Mouse (Mus musculus): ENCODE results near the gene Plppr5.

Plppr5 gene

GRCm38 (mm10) chr3:117574529-117575252 lies at the start of gene Plppr5:
TSS of gene Plppr5 (plus strand) at chr3:117574836.
- peak in 1 of 2 experiments; percentile 62 for DNase-seq (ENCODE audit: low spot score in 2 of 2)

GRCm38 (mm10) chr3:117549899-117550298 lies 24.7 kb upstream of the Plppr5 start:
- no peak for DNase-seq (ENCODE audit: low spot score in 2 of 2)

- DNase-seq (ENCODE audit: low spot score in 2 of 2) = no peak
These were observed 24.1 kb upstream of the Plppr5 start for GRCm38 (mm10) chr3:117550526-117550925.

GRCm38 (mm10) chr3:117556972-117557371 lies 17.7 kb upstream of the Plppr5 start:
- DNase-seq (ENCODE audit: low spot score in 2 of 2) = no peak

- peak; percentile 30 to 59 for DNase-seq (ENCODE audit: low spot score in 2 of 2)
These were observed 754 bp downstream of the Plppr5 start for GRCm38 (mm10) chr3:117575253-117575927.

- no peak for DNase-seq (ENCODE audit: low spot score in 2 of 2)
These were observed 1.3 kb downstream of the Plppr5 start for GRCm38 (mm10) chr3:117575928-117576254.

- DNase-seq (ENCODE audit: low spot score in 2 of 2) = no peak
These were observed 2.7 kb downstream of the Plppr5 start for GRCm38 (mm10) chr3:117577349-117577748.

GRCm38 (mm10) chr3:117582628-117583027 lies 8.0 kb downstream of the Plppr5 start:
- DNase-seq (ENCODE audit: low spot score in 2 of 2) = no peak

GRCm38 (mm10) chr3:117602404-117602803 lies 27.8 kb downstream of the Plppr5 start:
- DNase-seq (ENCODE audit: low spot score in 2 of 2) = no peak

- no peak for DNase-seq (ENCODE audit: low spot score in 2 of 2)
These were observed 28.8 kb downstream of the Plppr5 start for GRCm38 (mm10) chr3:117603458-117603857.

- no peak for DNase-seq (ENCODE audit: low spot score in 2 of 2)
These were observed 31.7 kb downstream of the Plppr5 start for GRCm38 (mm10) chr3:117606383-117606782.

GRCm38 (mm10) chr3:117611453-117611852 lies 36.8 kb downstream of the Plppr5 start:
- DNase-seq (ENCODE audit: low spot score in 2 of 2) = no peak

- no peak for DNase-seq (ENCODE audit: low spot score in 2 of 2)
These were observed 40.2 kb downstream of the Plppr5 start for GRCm38 (mm10) chr3:117614856-117615255.

GRCm38 (mm10) chr3:117625257-117626001 lies 50.8 kb downstream of the Plppr5 start:
- DNase-seq (ENCODE audit: low spot score in 2 of 2) = no peak

GRCm38 (mm10) chr3:117628799-117629198 lies 54.2 kb downstream of the Plppr5 start:
- DNase-seq (ENCODE audit: low spot score in 2 of 2) = no peak

- DNase-seq (ENCODE audit: low spot score in 2 of 2) = no peak
These were observed 55.7 kb downstream of the Plppr5 start for GRCm38 (mm10) chr3:117630332-117630731.

GRCm38 (mm10) chr3:117648612-117649011 lies 74.0 kb downstream of the Plppr5 start:
- no peak for DNase-seq (ENCODE audit: low spot score in 2 of 2)

- DNase-seq (ENCODE audit: low spot score in 2 of 2) = no peak
These were observed 89.7 kb downstream of the Plppr5 start for GRCm38 (mm10) chr3:117664316-117664715.

- DNase-seq (ENCODE audit: low spot score in 2 of 2) = no peak
These were observed 104.6 kb downstream of the Plppr5 start for GRCm38 (mm10) chr3:117679189-117679588.

GRCm38 (mm10) chr3:117684640-117685039 lies 110.0 kb downstream of the Plppr5 start:
- no peak for DNase-seq (ENCODE audit: low spot score in 2 of 2)

- DNase-seq (ENCODE audit: low spot score in 2 of 2) = no peak
These were observed 111.4 kb downstream of the Plppr5 start for GRCm38 (mm10) chr3:117686036-117686435.

GRCm38 (mm10) chr3:117686648-117687047 lies 112.0 kb downstream of the Plppr5 start:
- DNase-seq (ENCODE audit: low spot score in 2 of 2) = no peak

GRCm38 (mm10) chr3:117694736-117695135 lies 120.1 kb downstream of the Plppr5 start:
- DNase-seq (ENCODE audit: low spot score in 2 of 2) = no peak

Measured in cerebellum, postnatal 4 days (tissue).